Mouse (Mus musculus) hindbrain, embryonic 12.5 days (tissue): ENCODE measurements around the gene March2. TPM values are rescaled to one million over a fixed set of nuclear protein-coding genes. Genes with fewer than 3 reads are reported as not detected.

Source experiments
- ATAC-seq: fragments of 200-750 bp; cut with Nextera tagmentation; 2 replicates; pipeline ENCODE4 v1.8.0; 2017; ENCODE audit warnings: moderate TSS enrichment; ENCODE audit not compliant: low FRiP score
- H3K27ac ChIP-seq: fragments of 300-500 bp; sonication (generic); 2 replicates; pipeline ENCODE4 v1.5.1; 2016; ENCODE audit warnings: mild to moderate bottlenecking
- H3K27me3 ChIP-seq: fragments of 300-500 bp; sonication (generic); 2 replicates; pipeline ENCODE4 v1.6.1; 2016; ENCODE audit warnings: mild to moderate bottlenecking
- H3K36me3 ChIP-seq: fragments of 300-500 bp; sonication (generic); 2 replicates; pipeline ENCODE4 v1.6.1; 2016; ENCODE audit warnings: mild to moderate bottlenecking
- H3K4me1 ChIP-seq: fragments of 300-500 bp; sonication (generic); 2 replicates; pipeline ENCODE4 v1.6.1; 2016
- H3K4me2 ChIP-seq: fragments of 300-500 bp; sonication (generic); replicated peaks from 2 replicates; pipeline ENCODE4 v1.6.1; 2016; ENCODE audit warnings: mild to moderate bottlenecking
- H3K4me3 ChIP-seq: fragments of 300-500 bp; sonication (generic); 2 replicates; pipeline ENCODE4 v1.5.1; 2016; ENCODE audit warnings: mild to moderate bottlenecking
- H3K9ac ChIP-seq: fragments of 300-500 bp; sonication (generic); 2 replicates; pipeline ENCODE4 v1.6.1; 2016; ENCODE audit warnings: mild to moderate bottlenecking, moderate library complexity
- H3K9me3 ChIP-seq: fragments of 300-500 bp; sonication (generic); replicated peaks from 2 replicates; pipeline ENCODE4 v1.6.1; 2016; ENCODE audit warnings: mild to moderate bottlenecking
- WGBS: fragments of 180-500 bp; shearing (Covaris S2); methylation state at CpG from one replicate; pipeline ENCODE4 v1.1.7; 2016; 5-methylcytosine and 5-hydroxymethylcytosine counted together
- polyA plus RNA-seq: library from polyadenylated mRNA; unstranded; fragments of >200 nt; fragmentation: Nextera tagmentation; extraction: Ambion mirVana; gene quantifications from 2 replicates; pipeline ENCODE4 v1.2.1, GENCODE M21; 2016

March2 gene
- polyA plus RNA-seq, 1 experiment from 2014 or later = 53.4 TPM

DNA sequence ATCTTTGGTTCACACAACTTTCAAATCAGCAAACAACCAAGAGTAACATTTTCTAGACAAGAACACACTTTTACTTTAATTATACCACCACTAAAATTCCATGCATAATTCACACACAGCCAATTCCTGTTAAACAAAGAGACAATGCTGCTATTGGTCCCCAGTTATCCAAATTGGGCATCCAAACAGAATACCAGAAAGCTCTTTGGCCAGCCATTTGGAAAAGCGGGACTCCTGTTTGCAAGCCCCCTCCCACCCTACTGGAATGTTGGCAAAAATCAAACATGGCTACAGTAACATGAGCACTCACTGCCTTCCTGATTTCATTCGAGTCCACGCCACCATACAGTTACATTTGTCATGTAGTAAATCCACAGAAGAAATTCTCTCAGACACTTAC, 48.8 kb downstream of the March2 start:
- Histone ChIP-seq H3K9me3 (no peaks in the 10 kb centered on the region), H3K4me1 (no peaks in the 10 kb centered on the region), H3K4me2 (no peak overlapping the region), H3K9ac (no peak overlapping the region), H3K4me3 (no peak overlapping the region), H3K27me3 (no peaks in the 10 kb centered on the region), H3K27ac (no peak overlapping the region), H3K36me3 (peaks cover 21% of the 10 kb centered on the region)
- WGBS = 97% methylated on average over 3 of the region's 3 CpGs
- no peak for ATAC-seq

GRCm38 (mm10) chr17:33666813-33667212, 51.7 kb downstream of the March2 start:
- no peak for ATAC-seq
- H3K9ac ChIP-seq = no peak overlapping the region
- H3K4me3 ChIP-seq = no peak overlapping the region
- peaks cover 41% of the 10 kb centered on the region for H3K36me3 ChIP-seq
- no peaks in the 10 kb centered on the region for H3K27me3 ChIP-seq
- no peak overlapping the region for H3K4me2 ChIP-seq
- no peaks in the 10 kb centered on the region for H3K4me1 ChIP-seq
- WGBS = 91% methylated on average over 3 of the region's 3 CpGs
- no peaks in the 10 kb centered on the region for H3K9me3 ChIP-seq
- H3K27ac ChIP-seq = no peak overlapping the region

- no peaks in the 10 kb centered on the region for H3K4me1 ChIP-seq
- no peak overlapping the region for H3K4me3 ChIP-seq
- ATAC-seq = peak; percentile 32; the same call in 1 of the 2 replicates
- H3K4me2 ChIP-seq = no peak overlapping the region
- H3K9me3 ChIP-seq = no peaks in the 10 kb centered on the region
- H3K27ac ChIP-seq = no peak overlapping the region
- no peaks in the 10 kb centered on the region for H3K27me3 ChIP-seq
- no peak overlapping the region for H3K9ac ChIP-seq
- WGBS = 98% methylated on average over 34 of the region's 34 CpGs
- H3K36me3 ChIP-seq = peaks cover 89% of the 10 kb centered on the region
These were observed 68.5 kb downstream of the March2 start for GRCm38 (mm10) chr17:33649781-33650475.

DNA sequence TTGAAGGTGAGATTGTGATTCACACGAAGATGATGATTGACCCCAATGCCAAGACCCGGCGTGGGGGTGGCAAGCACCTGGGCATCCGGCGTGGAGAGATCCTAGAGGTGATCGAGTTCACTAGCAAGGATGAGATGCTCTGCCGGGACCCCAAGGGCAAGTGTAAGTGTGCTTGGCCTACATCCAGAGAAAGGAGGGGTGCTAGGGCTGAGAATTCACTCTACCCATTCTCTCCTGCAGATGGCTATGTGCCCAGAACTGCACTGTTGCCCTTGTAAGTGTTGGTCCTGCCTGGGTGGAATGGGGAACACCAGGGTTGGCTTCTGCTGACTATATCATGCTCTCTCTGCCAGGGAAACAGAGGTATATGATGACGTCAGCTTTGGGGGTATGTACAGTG, 73.4 kb downstream of the March2 start:
- no peak for ATAC-seq
- peaks cover 86% of the 10 kb centered on the region for H3K36me3 ChIP-seq
- 94% methylated on average over 8 of the region's 8 CpGs for WGBS

GRCm38 (mm10) chr17:33644068-33644467, 74.4 kb downstream of the March2 start:
- no peak overlapping the region for H3K4me2 ChIP-seq
- no peak overlapping the region for H3K4me3 ChIP-seq
- no peaks in the 10 kb centered on the region for H3K4me1 ChIP-seq
- H3K27ac ChIP-seq = no peak overlapping the region
- no peaks in the 10 kb centered on the region for H3K9me3 ChIP-seq
- no peaks in the 10 kb centered on the region for H3K27me3 ChIP-seq
- WGBS = 95% methylated on average over 4 of the region's 4 CpGs
- H3K9ac ChIP-seq = no peak overlapping the region
- peaks cover 77% of the 10 kb centered on the region for H3K36me3 ChIP-seq
- no peak for ATAC-seq

More for the DNA sequence above, 73.4 kb downstream of the March2 start:
- H3K9ac ChIP-seq = no peak overlapping the region
- no peaks in the 10 kb centered on the region for H3K9me3 ChIP-seq
- no peak overlapping the region for H3K4me2 ChIP-seq
- H3K27ac ChIP-seq = no peak overlapping the region
- no peaks in the 10 kb centered on the region for H3K4me1 ChIP-seq
- no peaks in the 10 kb centered on the region for H3K27me3 ChIP-seq
- no peak overlapping the region for H3K4me3 ChIP-seq

DNA sequence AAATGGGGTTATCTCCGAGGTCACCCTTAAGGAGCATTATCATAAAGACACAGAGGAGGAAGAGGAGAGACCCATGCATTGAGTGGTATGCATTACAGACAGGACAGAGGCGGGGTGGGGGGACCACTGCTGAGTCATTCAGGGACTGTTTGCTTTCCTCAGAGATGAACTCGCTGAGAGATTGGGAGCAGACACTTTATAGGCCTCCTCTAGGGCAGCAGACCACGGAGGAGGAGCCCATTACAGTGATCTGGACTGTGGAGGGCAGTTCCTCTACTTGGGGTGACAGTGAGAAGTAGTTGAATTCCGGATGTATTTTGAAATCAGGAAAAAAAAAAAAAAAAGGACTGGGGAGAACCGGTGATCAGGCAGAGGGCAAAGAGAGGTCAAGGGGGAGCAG, 78.7 kb downstream of the March2 start:
- 69% methylated on average over 6 of the region's 6 CpGs for WGBS
- H3K4me2 ChIP-seq = no peak overlapping the region
- H3K36me3 ChIP-seq = peaks cover 57% of the 10 kb centered on the region
- no peak overlapping the region for H3K9ac ChIP-seq
- no peak overlapping the region for H3K4me3 ChIP-seq
- no peak overlapping the region for H3K27ac ChIP-seq
- no peak for ATAC-seq
- H3K4me1 ChIP-seq = no peaks in the 10 kb centered on the region
- H3K9me3 ChIP-seq = no peaks in the 10 kb centered on the region
- H3K27me3 ChIP-seq = no peaks in the 10 kb centered on the region

- ATAC-seq = no peak
- Histone ChIP-seq H3K27me3 (no peaks in the 10 kb centered on the region), H3K4me2 (no peak within 1 kb of the TSS), H3K9me3 (no peaks in the 10 kb centered on the region), H3K9ac (no peak within 1 kb of the TSS), H3K4me1 (no peaks in the 10 kb centered on the region), H3K4me3 (no peak within 1 kb of the TSS), H3K27ac (no peak within 1 kb of the TSS), H3K36me3 (peaks cover 43% of the 10 kb centered on the region)
- WGBS = 86% methylated on average over 4 of the region's 4 CpGs
These were observed 80.8 kb downstream of the March2 start, which contains the start of gene Pram1 for GRCm38 (mm10) chr17:33637516-33638276. Gene Pram1, plus strand, starts transcription at chr17:33638056.

- no peak for ATAC-seq
- H3K4me2 ChIP-seq = no peak overlapping the region
- peaks cover 43% of the 10 kb centered on the region for H3K36me3 ChIP-seq
- H3K27me3 ChIP-seq = no peaks in the 10 kb centered on the region
- WGBS = 91% methylated on average over 2 of the region's 2 CpGs
- no peaks in the 10 kb centered on the region for H3K4me1 ChIP-seq
- no peaks in the 10 kb centered on the region for H3K9me3 ChIP-seq
- H3K9ac ChIP-seq = no peak overlapping the region
- H3K4me3 ChIP-seq = no peak overlapping the region
- no peak overlapping the region for H3K27ac ChIP-seq
These were observed 81.4 kb downstream of the March2 start for GRCm38 (mm10) chr17:33637038-33637437.

Other genes with a start within 250 kb of the March2 start
- 67.1 and 73.8 TPM in 2 replicates for gene Adamts10, start 194.5 kb downstream of the March2 start, polyA plus RNA-seq
- 2.1 and 2.6 TPM in 2 replicates for gene Myo1f, start 163.0 kb downstream of the March2 start, polyA plus RNA-seq
- 47.6 and 48.1 TPM in 2 replicates for gene Zfp414, start 89.6 kb downstream of the March2 start, polyA plus RNA-seq
- 0.45 and 1.0 TPM in 2 replicates for gene Pram1, start 80.6 kb downstream of the March2 start, polyA plus RNA-seq
- gene Hnrnpm, start 31.8 kb downstream of the March2 start, polyA plus RNA-seq = 390 and 450 TPM in 2 replicates
- 404 and 415 TPM in 2 replicates for gene Rab11b, start 41.9 kb upstream of the March2 start, polyA plus RNA-seq
- gene Angptl4, start 63.2 kb upstream of the March2 start, polyA plus RNA-seq = 25.6 and 26.8 TPM in 2 replicates
- 30.8 and 31.4 TPM in 2 replicates for gene Kank3, start 91.8 kb upstream of the March2 start, polyA plus RNA-seq
- gene Rps28, start 105.9 kb upstream of the March2 start, polyA plus RNA-seq = 532 and 694 TPM in 2 replicates
- gene Ndufa7, start 105.9 kb upstream of the March2 start, polyA plus RNA-seq = 375 and 435 TPM in 2 replicates
- 54.6 and 59.4 TPM in 2 replicates for gene Cd320, start 124.4 kb upstream of the March2 start, polyA plus RNA-seq
- gene Gm7029, start 155.2 kb upstream of the March2 start, polyA plus RNA-seq = not detected in 2 replicates
- gene Kifc1, start 172.0 kb upstream of the March2 start, polyA plus RNA-seq = 3.2 and 4.1 TPM in 2 replicates
- gene Platr17, start 186.5 kb upstream of the March2 start, polyA plus RNA-seq = 0.30 TPM in 1 of 2 replicates, not detected in the other
- gene Daxx, start 190.7 kb upstream of the March2 start, polyA plus RNA-seq = 55.5 and 61.2 TPM in 2 replicates
- gene Tapbp, start 197.2 kb upstream of the March2 start, polyA plus RNA-seq = 23.9 and 27.6 TPM in 2 replicates
- gene Zbtb22, start 197.2 kb upstream of the March2 start, polyA plus RNA-seq = 21.7 and 25.5 TPM in 2 replicates
- 63.1 and 64.1 TPM in 2 replicates for gene Rgl2, start 210.9 kb upstream of the March2 start, polyA plus RNA-seq
- gene Pfdn6, start 221.7 kb upstream of the March2 start, polyA plus RNA-seq = 173 and 180 TPM in 2 replicates
- 37.1 and 38.8 TPM in 2 replicates for gene Wdr46, start 222.0 kb upstream of the March2 start, polyA plus RNA-seq
- gene B3galt4, start 232.8 kb upstream of the March2 start, polyA plus RNA-seq = 9.9 TPM in 2 replicates
- 65.0 and 65.9 TPM in 2 replicates for gene Vps52, start 237.1 kb upstream of the March2 start, polyA plus RNA-seq
- gene Rps18, start 237.3 kb upstream of the March2 start, polyA plus RNA-seq = 834 and 931 TPM in 2 replicates